Mouse (Mus musculus): ENCODE data around the gene Ctbp1. TPM values are rescaled to one million over a fixed set of nuclear protein-coding genes. Genes with fewer than 3 reads are reported as not detected.

The Ctbp1 gene
- polyA plus RNA-seq, 1 experiment from 2014 or later, result 250 TPM

DNA sequence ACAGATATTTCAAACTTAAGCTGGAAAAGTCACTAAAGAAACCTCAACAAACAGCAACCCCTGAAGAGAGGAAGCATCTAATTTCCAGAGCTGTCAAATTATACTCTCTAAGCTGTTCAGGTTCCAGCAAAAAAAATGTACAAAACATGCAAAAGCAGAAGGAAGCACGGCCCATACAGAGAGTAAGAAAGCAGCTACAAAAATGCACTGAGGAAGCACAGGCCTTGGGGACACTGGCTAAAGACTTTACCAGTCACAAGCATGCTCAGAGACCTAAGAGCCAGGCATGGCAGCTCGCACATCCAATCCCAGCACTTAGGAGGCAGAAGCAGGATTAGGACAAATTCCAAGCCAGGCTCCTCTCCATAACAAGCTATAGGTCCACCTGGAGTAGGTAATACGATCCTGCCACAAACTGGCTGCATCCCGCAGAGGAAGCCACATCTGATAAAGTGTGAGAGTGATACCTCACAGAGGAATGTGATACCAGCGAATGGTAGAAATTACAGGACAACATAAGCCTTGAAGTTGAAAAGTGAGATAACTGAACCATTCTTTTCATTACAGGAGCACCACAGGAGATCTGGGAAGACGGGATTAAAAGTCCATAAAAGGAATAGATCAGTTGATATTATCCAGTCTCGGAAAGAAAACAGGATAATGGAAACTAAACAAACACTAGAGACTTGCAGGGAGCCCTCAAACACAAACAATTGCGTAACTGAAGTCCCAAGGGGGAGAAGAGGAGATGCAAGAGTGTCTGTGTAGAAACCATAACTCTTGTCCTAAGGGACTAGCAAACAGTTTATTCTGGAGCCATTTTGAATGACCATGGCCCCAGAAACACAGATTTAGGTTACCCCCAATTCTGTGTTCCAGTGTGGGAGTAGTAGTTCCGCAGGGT is 51.7 kb downstream of the Ctbp1 start:
- no peaks in the 10 kb centered on the region for H3K27me3 ChIP-seq (replicated peaks)
- peak overlapping the region; percentile 13; the same call in 1 of the 2 replicates for H3K27ac ChIP-seq (ENCODE audit: poor library complexity, severe bottlenecking)
- ATAC-seq (ENCODE audit: insufficient number of reproducible peaks, low FRiP score), result no peak
- no peaks in the 10 kb centered on the region for H3K9me3 ChIP-seq (replicated peaks)
- no peak overlapping the region for H3K4me2 ChIP-seq
- WGBS, result 42% methylated on average over 9 of the region's 9 CpGs
- H3K4me3 ChIP-seq, result no peak overlapping the region
- no peak overlapping the region for H3K9ac ChIP-seq
- peaks cover 78% of the 10 kb centered on the region for H3K4me1 ChIP-seq (replicated peaks)
- no peaks in the 10 kb centered on the region for H3K36me3 ChIP-seq

DNA sequence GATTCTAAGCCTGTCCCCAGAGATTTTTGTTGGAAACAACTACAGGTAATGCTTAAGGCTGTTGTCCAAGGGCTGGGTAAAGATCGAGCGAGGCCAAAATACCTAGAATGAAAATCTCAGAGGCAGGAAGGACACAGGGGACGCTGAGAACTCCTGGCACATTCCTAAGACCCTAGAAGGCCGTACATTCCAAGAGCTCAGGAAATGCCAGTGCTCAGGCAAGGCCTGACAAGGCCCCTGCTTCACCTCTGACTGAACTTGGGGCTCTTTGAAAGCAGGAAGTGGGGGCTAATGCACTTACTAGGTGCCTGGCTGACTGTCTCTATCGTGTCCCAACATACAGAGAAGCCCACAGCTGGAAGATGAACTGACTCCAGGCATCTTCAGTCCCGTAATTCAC is 52.4 kb downstream of the Ctbp1 start:
- no peak for ATAC-seq (ENCODE audit: insufficient number of reproducible peaks, low FRiP score)
- Histone ChIP-seq H3K4me2 (no peak overlapping the region), H3K9ac (no peak overlapping the region), H3K4me1 (replicated peaks) (peaks cover 83% of the 10 kb centered on the region), H3K4me3 (no peak overlapping the region), H3K27ac (ENCODE audit: poor library complexity, severe bottlenecking) (peak overlapping the region; percentile 13; the same call in 1 of the 2 replicates), H3K9me3 (replicated peaks) (no peaks in the 10 kb centered on the region), H3K36me3 (no peaks in the 10 kb centered on the region), H3K27me3 (replicated peaks) (no peaks in the 10 kb centered on the region)
- 20% methylated on average over 6 of the region's 6 CpGs for WGBS

DNA sequence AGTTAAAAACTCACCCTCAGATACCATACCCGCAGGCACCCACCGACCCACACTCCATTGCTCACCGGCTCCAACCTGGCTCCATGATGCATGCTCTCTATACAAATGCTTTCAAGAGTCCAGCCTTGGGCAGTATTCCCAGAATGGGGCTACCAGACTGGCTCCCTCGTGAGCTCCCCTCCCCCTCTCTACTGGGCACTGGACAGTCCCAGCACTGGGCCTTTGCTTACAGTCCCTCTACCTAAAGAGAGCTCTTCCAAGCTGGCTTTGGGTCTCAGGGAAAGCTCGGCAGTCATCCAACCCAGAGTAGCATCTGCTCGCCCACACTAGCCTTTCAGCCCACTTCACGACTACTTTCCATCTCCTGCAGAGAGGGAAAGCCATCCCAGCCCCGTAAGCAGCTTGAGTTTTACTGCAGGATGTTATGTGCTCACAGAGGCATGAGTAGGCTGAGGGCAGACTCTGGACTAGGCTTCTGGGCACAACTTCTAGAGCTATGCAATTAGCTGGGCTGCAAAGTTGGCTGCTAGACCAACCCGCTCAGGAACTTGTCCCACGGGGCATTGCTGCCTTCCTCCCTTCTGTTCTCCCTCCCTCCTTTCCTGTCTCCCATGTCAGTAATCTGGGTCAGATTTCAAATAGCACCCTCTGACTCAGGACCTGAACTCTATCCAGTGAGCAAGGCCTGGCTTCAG is 54.3 kb downstream of the Ctbp1 start:
- Histone ChIP-seq H3K4me3 (no peak overlapping the region), H3K36me3 (no peaks in the 10 kb centered on the region), H3K27me3 (replicated peaks) (no peaks in the 10 kb centered on the region), H3K27ac (ENCODE audit: poor library complexity, severe bottlenecking) (no peak overlapping the region), H3K4me2 (no peak overlapping the region), H3K4me1 (replicated peaks) (peaks cover 97% of the 10 kb centered on the region), H3K9me3 (replicated peaks) (no peaks in the 10 kb centered on the region), H3K9ac (no peak overlapping the region)
- 77% methylated on average over 10 of the region's 10 CpGs for WGBS
- ATAC-seq (ENCODE audit: insufficient number of reproducible peaks, low FRiP score), result no peak

DNA sequence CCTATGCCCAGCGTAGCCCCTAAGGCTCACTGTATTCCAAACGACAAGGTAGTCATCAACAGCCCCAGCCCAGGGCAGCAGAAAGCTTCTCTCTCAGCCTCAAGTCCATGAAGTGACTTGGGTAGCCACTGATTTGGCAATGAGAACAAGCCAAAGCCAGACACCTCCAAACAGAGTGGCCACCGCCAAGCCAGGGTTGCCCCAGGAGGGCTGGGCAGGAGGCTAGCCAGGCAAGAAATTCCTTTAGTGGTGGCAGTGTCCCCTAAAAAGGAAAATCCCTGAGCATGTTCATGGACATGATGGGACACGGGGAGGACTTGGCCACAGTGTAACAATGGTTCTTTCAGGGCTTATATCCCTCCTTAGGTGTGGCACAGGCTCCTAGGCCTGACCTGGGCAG is 55.0 kb downstream of the Ctbp1 start:
- WGBS, result 88% methylated on average over 4 of the region's 4 CpGs
- Histone ChIP-seq H3K9me3 (replicated peaks) (no peaks in the 10 kb centered on the region), H3K9ac (no peak overlapping the region), H3K36me3 (no peaks in the 10 kb centered on the region), H3K4me2 (no peak overlapping the region), H3K4me1 (replicated peaks) (peaks cover 95% of the 10 kb centered on the region), H3K27me3 (replicated peaks) (no peaks in the 10 kb centered on the region), H3K4me3 (no peak overlapping the region), H3K27ac (ENCODE audit: poor library complexity, severe bottlenecking) (no peak overlapping the region)
- ATAC-seq (ENCODE audit: insufficient number of reproducible peaks, low FRiP score), result no peak

DNA sequence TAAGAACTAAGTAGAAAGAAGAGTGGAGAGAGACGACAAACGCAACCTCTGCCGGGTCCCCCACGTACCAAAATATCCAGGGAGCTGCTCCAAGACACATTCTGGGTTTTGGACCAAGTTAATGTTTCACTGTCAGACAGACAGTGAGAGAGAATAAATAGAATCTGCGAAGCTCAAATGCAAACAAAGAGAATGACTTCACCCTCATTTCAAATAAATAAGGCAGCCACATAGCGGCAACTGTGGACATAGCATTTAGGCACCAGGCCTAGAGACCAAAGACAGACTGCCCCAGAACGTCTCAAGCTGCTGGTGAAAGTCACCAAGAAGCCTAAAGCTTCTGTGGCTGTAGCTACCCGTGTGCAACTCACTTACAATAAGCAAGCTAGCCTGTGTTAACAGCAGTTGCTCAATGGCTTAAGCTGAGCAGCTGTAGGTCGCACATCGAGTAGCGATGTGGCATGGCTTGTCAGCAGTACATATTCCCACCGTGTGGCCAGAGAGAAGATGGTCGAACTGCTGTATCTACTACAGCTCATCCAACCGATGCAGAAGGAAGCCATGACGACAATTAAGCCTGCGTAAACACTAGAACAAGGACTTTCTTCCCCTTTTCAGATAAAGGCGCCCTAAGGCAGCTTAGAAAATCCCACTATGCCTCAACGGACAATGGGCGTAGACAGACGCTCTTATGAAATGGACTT is 55.9 kb downstream of the Ctbp1 start:
- no peaks in the 10 kb centered on the region for H3K9me3 ChIP-seq (replicated peaks)
- no peak for ATAC-seq (ENCODE audit: insufficient number of reproducible peaks, low FRiP score)
- H3K36me3 ChIP-seq, result peaks cover 5% of the 10 kb centered on the region; the same call in 1 of the 2 replicates
- WGBS, result 74% methylated on average over 20 of the region's 20 CpGs
- H3K4me3 ChIP-seq, result no peak overlapping the region
- H3K27ac ChIP-seq (ENCODE audit: poor library complexity, severe bottlenecking), result peak overlapping the region; percentile 84; the same call in 1 of the 2 replicates
- H3K27me3 ChIP-seq (replicated peaks), result no peaks in the 10 kb centered on the region
- H3K9ac ChIP-seq, result peak overlapping the region; percentile 41; the same call in 1 of the 2 replicates
- peaks cover 94% of the 10 kb centered on the region for H3K4me1 ChIP-seq (replicated peaks)
- no peak overlapping the region for H3K4me2 ChIP-seq

DNA sequence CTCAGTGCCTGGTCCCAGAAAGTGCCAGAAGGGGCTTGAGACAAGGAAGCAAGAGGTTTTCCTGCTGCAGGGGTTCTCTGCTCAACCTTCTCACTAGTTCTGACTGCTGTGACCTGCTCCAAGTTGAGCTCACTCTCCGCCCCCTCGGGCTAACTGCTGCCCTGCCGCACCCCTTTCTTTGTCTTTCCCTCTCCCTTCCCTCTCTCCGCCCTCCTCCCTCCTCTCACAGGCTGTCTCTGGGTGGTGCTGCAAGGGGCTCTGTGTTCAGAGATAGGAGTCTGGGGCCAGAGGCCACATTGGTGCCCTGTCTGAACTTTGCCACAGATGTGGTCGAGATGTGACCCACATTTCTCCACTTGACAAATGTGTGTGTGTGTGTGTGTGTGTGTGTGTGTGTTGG is 56.7 kb downstream of the Ctbp1 start, which contains the start of gene Spon2:
Spon2 (minus strand) TSS at position 375 of the 400 bp plus-strand sequence.
- Histone ChIP-seq H3K9ac (peak within 1 kb of the TSS; percentile 41), H3K4me3 (peak within 1 kb of the TSS; percentile 23), H3K9me3 (replicated peaks) (no peaks in the 10 kb centered on the region), H3K27ac (ENCODE audit: poor library complexity, severe bottlenecking) (peak within 1 kb of the TSS; percentile 84), H3K27me3 (replicated peaks) (no peaks in the 10 kb centered on the region), H3K36me3 (peaks cover 11% of the 10 kb centered on the region; the same call in 1 of the 2 replicates), H3K4me1 (replicated peaks) (peaks cover 86% of the 10 kb centered on the region), H3K4me2 (peak within 1 kb of the TSS; percentile 51)
- ATAC-seq (ENCODE audit: insufficient number of reproducible peaks, low FRiP score), result peak; percentile 51
- 14% methylated on average over 5 of the region's 5 CpGs for WGBS

DNA sequence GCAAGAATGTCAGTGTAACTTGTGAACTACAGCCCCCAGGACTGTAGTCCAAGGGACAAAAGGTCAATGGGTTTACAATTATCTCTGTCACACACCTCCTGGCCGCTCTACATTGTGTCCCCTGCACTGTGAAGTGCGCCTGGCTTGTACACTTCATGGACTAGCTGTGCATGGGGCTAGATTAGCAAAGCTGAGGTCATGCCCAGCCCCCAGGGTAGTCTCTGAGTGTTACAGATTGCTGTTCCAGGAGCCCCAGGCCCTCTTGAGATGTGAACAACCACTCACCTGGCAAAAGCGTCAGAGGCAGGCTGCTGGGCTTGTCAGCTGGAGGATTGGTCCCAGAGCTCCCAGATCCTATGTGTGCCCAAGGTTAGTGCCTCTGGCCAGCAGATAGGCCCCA is 57.1 kb downstream of the Ctbp1 start:
- 14% methylated on average over 3 of the region's 3 CpGs for WGBS
- H3K4me2 ChIP-seq, result peak overlapping the region; percentile 51
- peak; percentile 49; the same call in 1 of the 2 replicates for ATAC-seq (ENCODE audit: insufficient number of reproducible peaks, low FRiP score)
- H3K36me3 ChIP-seq, result peaks cover 11% of the 10 kb centered on the region; the same call in 1 of the 2 replicates
- no peaks in the 10 kb centered on the region for H3K27me3 ChIP-seq (replicated peaks)
- peak overlapping the region; percentile 84 for H3K27ac ChIP-seq (ENCODE audit: poor library complexity, severe bottlenecking)
- H3K9me3 ChIP-seq (replicated peaks), result no peaks in the 10 kb centered on the region
- H3K9ac ChIP-seq, result peak overlapping the region; percentile 41
- H3K4me3 ChIP-seq, result peak overlapping the region; percentile 23
- peaks cover 82% of the 10 kb centered on the region for H3K4me1 ChIP-seq (replicated peaks)

DNA sequence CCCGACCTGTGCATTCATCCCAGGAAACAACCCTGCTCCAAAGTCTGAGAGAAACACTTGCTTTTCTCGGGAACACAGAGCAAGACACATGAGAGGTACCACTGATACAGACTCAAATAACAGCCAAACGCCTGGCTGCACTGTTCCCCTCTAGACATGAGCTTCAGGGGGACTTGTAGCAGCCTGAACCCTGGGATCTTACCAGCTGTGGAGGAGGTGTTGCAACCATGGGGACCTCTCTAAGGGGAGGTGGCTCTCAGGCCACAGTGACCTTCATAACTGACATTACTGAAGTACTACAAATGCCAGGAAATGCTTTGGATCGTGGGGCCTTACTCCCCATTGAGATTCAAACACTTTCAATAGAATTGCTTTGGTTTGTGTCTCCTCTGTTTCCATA is 60.1 kb downstream of the Ctbp1 start:
- H3K4me3 ChIP-seq, result no peak overlapping the region
- no peak overlapping the region for H3K9ac ChIP-seq
- H3K4me2 ChIP-seq, result no peak overlapping the region; the same call in 1 of the 2 replicates
- H3K36me3 ChIP-seq, result peaks cover 15% of the 10 kb centered on the region; the same call in 1 of the 2 replicates
- ATAC-seq (ENCODE audit: insufficient number of reproducible peaks, low FRiP score), result no peak
- 56% methylated on average over 4 of the region's 4 CpGs for WGBS
- peaks cover 56% of the 10 kb centered on the region for H3K4me1 ChIP-seq (replicated peaks)
- H3K27me3 ChIP-seq (replicated peaks), result no peaks in the 10 kb centered on the region
- 0 out of 2 replicates have a peak, but pooled peaks cover 3% of the 10 kb centered on the region for H3K9me3 ChIP-seq (replicated peaks)
- no peak overlapping the region for H3K27ac ChIP-seq (ENCODE audit: poor library complexity, severe bottlenecking)

DNA sequence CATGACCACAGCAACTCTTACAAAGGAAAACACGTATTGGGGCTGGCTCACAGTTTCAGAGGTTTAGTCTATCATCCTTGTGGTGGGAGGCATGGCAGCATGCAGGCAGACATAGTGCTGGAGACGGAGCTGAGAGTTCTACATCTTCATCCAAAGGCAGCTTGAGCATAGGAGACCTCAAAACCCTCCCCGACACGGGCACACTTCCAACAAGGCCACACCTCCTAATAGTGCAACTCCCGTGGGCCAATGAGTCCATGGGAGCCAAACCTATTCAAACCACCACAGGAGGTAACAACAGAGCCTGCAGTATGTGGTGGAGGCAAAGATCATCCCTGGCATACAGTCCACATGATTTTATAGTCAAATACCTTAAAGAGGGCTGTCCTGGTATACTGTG is 63.5 kb downstream of the Ctbp1 start:
- H3K27ac ChIP-seq (ENCODE audit: poor library complexity, severe bottlenecking), result no peak overlapping the region
- WGBS, result 84% methylated on average over 5 of the region's 5 CpGs
- ATAC-seq (ENCODE audit: insufficient number of reproducible peaks, low FRiP score), result no peak

DNA sequence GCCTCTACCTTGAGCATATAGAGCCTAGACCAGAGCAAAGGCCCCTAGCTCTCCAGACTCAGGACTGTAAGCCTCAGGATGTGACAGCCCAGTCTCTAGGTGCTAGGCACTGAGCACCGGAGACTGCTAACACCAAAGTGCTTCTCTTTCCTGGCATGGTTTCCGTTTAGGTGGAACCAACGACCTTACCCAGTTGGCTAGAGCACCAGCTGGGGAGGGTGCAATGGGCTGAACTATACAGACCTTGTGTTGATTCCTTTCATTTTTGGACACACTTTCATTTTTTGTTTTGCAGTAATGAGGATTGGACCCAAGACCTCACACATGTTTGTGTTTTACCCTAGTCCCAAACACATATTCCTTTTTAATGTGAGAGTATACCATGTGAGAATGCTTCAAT is 64.3 kb downstream of the Ctbp1 start:
- H3K4me2 ChIP-seq, result no peak overlapping the region
- H3K4me1 ChIP-seq (replicated peaks), result peaks cover 33% of the 10 kb centered on the region
- ATAC-seq (ENCODE audit: insufficient number of reproducible peaks, low FRiP score), result no peak

More for the DNA sequence above, 63.5 kb downstream of the Ctbp1 start:
- H3K4me2 ChIP-seq, result no peak overlapping the region
- H3K27me3 ChIP-seq (replicated peaks), result no peaks in the 10 kb centered on the region
- H3K4me3 ChIP-seq, result no peak overlapping the region
- 0 out of 2 replicates have a peak, but pooled peaks cover 3% of the 10 kb centered on the region for H3K9me3 ChIP-seq (replicated peaks)
- no peak overlapping the region for H3K9ac ChIP-seq
- peaks cover 40% of the 10 kb centered on the region for H3K4me1 ChIP-seq (replicated peaks)
- H3K36me3 ChIP-seq, result peaks cover 15% of the 10 kb centered on the region; the same call in 1 of the 2 replicates

More for the DNA sequence above, 64.3 kb downstream of the Ctbp1 start:
- Histone ChIP-seq H3K27me3 (replicated peaks) (no peaks in the 10 kb centered on the region), H3K4me3 (no peak overlapping the region), H3K27ac (ENCODE audit: poor library complexity, severe bottlenecking) (no peak overlapping the region), H3K36me3 (peaks cover 15% of the 10 kb centered on the region; the same call in 1 of the 2 replicates), H3K9ac (no peak overlapping the region), H3K9me3 (replicated peaks) (0 out of 2 replicates have a peak, but pooled peaks cover 3% of the 10 kb centered on the region)
- 87% methylated on average over 3 of the region's 3 CpGs for WGBS

All from heart, embryonic 12.5 days (tissue).